Mouse (Mus musculus) ES-Bruce4 (cell line): ENCODE measurements around the gene 4930519P11Rik.

Experiments
- CTCF ChIP-seq: IDR thresholded peaks from one replicate; pipeline ENCODE4 v1.8.1; 2011; ENCODE audit warnings: low read depth, low read length
- EP300 ChIP-seq: IDR thresholded peaks from 2 replicates; pipeline ENCODE4 v1.6.1; 2011; ENCODE audit warnings: low read depth, low read length; ENCODE audit not compliant: insufficient read depth
- POLR2A ChIP-seq: IDR thresholded peaks from one replicate; pipeline ENCODE4 v1.8.1; 2011; ENCODE audit warnings: low read length; ENCODE audit not compliant: insufficient read depth

DNA sequence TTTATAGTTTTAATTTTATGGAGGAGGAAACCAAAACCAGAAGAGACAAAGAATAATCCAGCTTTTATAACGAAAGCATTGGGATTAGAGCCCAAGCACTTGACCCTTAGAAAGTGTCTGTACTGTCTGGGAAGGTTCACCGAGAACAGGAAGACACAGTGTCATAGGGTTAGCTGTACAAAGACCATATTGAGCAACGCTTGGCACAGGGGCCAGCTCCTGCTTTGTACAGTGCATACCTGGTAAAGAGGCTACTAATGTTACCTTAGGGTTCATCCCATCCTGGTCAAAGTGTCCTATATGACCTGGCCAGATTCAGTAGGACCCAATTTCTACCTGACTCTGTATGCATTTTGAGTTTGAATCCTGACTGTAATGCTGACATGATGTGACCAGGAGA is 11.9 kb downstream of the 4930519P11Rik start:
- no peak for TF ChIP-seq CTCF
- no peak for TF ChIP-seq POLR2A
- no peak for TF ChIP-seq EP300
